In genomic region chr6:31639460-31639859, GRCm38 (mm10) we compare ENCODE assay signal across 9 mouse cellular contexts.
DNase-seq lines count a peak whose midpoint lies in the region; ATAC-seq and TF ChIP-seq lines count a peak whose summit lies in the region.
"Had no signal": no experiment of that assay in that cellular context is flagged by ENCODE, and none has a peak within 500 bp of the region (broad histone marks: within the 10 kb centered on the region; RNA-seq: fewer than 3 reads in every experiment).

No protein-coding gene starts in this region.

- peak; percentile 37 for DNase-seq in G1E (ENCODE audit: low spot score)
- DNase-seq in forebrain, embryonic 11.5 days (ENCODE audit: low spot score) = peak; percentile 86
- peak; percentile 52 for DNase-seq in heart, postnatal 25 days (ENCODE audit: low spot score)
- DNase-seq in layer of hippocampus, adult 9-10 months (ENCODE audit: low spot score) = peak; percentile 55
- DNase-seq in retina, embryonic 14.5 days (ENCODE audit: low spot score) = peak; percentile 82

- no peak for ATAC-seq in G1E (ENCODE audit: extremely low read depth, insufficient number of reproducible peaks, low FRiP score, poor library complexity, severe bottlenecking)
- ATAC-seq in forebrain, embryonic 11.5 days (replicated peaks; ENCODE audit: low FRiP score) = peak; percentile 46; the same call in 1 of the 2 replicates
- ATAC-seq in lung, embryonic 16.5 days (ENCODE audit: low read depth) = peak; percentile 20; the same call in 1 of the 2 replicates
- no peak for ATAC-seq in erythroid progenitor cell, adult 5-6 weeks (replicated peaks; ENCODE audit: low FRiP score, poor library complexity, severe bottlenecking)

- 36% methylated on average over 2 of the region's 2 CpGs for WGBS in bone marrow, adult 2 months
- WGBS in forebrain, embryonic 11.5 days = 8% methylated on average over 2 of the region's 2 CpGs
- WGBS in lung, embryonic 16.5 days = 9% methylated on average over 2 of the region's 2 CpGs

- intact Hi-C loops in heart, postnatal 25 days (cut with DNase I) = loop anchor here (1.0 to 5.0 kb wide), 3 partner anchors 47 to 111 kb away; partner anchors contain the start of gene Podxl

- no peak for TF ChIP-seq POLR2A in bone marrow, adult 2 months (IDR thresholded peaks at IDR 0.05; ENCODE audit: borderline replicate concordance, control insufficient read depth, low read depth, low read length)

- no peak overlapping the region for H3K9ac ChIP-seq in forebrain, embryonic 11.5 days (ENCODE audit: low read length)
- no peak overlapping the region for H3K9ac ChIP-seq in lung, embryonic 16.5 days (ENCODE audit: low read length)
- H3K9ac ChIP-seq: heart, embryonic 15.5 days had no signal

- no peaks in the 10 kb centered on the region for H3K36me3 ChIP-seq in G1E (replicated peaks)
- no peaks in the 10 kb centered on the region for H3K36me3 ChIP-seq in forebrain, embryonic 11.5 days (ENCODE audit: control insufficient read depth, insufficient read depth, low read length)
- no peaks in the 10 kb centered on the region for H3K36me3 ChIP-seq in lung, embryonic 16.5 days (ENCODE audit: control insufficient read depth, insufficient read depth, low read length)
- H3K36me3 ChIP-seq: heart, embryonic 15.5 days had no signal

- no peak overlapping the region for H3K4me2 ChIP-seq in forebrain, embryonic 11.5 days (ENCODE audit: low read depth, low read length, severe bottlenecking)
- H3K4me2 ChIP-seq in lung, embryonic 16.5 days (ENCODE audit: low read depth, low read length) = no peak overlapping the region
- H3K4me2 ChIP-seq: heart, embryonic 15.5 days had no signal

- TF ChIP-seq CTCF in G1E (IDR thresholded peaks at IDR 0.05; ENCODE audit: low read depth, low read length) = peak; percentile 63
- TF ChIP-seq CTCF in bone marrow, adult 2 months (IDR thresholded peaks at IDR 0.05; ENCODE audit: control insufficient read depth, insufficient read depth, low read length) = peak; percentile 64

- H3K9me3 ChIP-seq in G1E (replicated peaks) = no peaks in the 10 kb centered on the region; the same call in 1 of the 2 replicates
- H3K9me3 ChIP-seq in forebrain, embryonic 11.5 days (ENCODE audit: control insufficient read depth, low read length) = no peaks in the 10 kb centered on the region
- H3K9me3 ChIP-seq in lung, embryonic 16.5 days (ENCODE audit: control insufficient read depth, low read length) = no peaks in the 10 kb centered on the region
- H3K9me3 ChIP-seq: heart, embryonic 15.5 days had no signal

- H3K4me3 ChIP-seq in G1E (ENCODE audit: low read depth, low read length) = no peak overlapping the region; the same call in 1 of the 2 replicates
- H3K4me3 ChIP-seq in bone marrow, adult 2 months (replicated peaks; ENCODE audit: control insufficient read depth, low read depth, low read length) = no peak overlapping the region
- H3K4me3 ChIP-seq in forebrain, embryonic 11.5 days (ENCODE audit: low read depth, low read length) = no peak overlapping the region
- no peak overlapping the region for H3K4me3 ChIP-seq in lung, embryonic 16.5 days (ENCODE audit: low read length)
- H3K4me3 ChIP-seq: heart, embryonic 15.5 days had no signal

- no peaks in the 10 kb centered on the region; the same call in 1 of the 2 replicates for H3K27me3 ChIP-seq in G1E (ENCODE audit: insufficient read depth, low read length)
- no peaks in the 10 kb centered on the region; the same call in 1 of the 2 replicates for H3K27me3 ChIP-seq in forebrain, embryonic 11.5 days (ENCODE audit: control insufficient read depth, insufficient read depth, low read length)
- H3K27me3 ChIP-seq in lung, embryonic 16.5 days (ENCODE audit: control insufficient read depth, insufficient read depth, low read depth, low read length) = no peaks in the 10 kb centered on the region
- H3K27me3 ChIP-seq: heart, embryonic 15.5 days had no signal

- H3K27ac ChIP-seq in bone marrow, adult 2 months (ENCODE audit: control insufficient read depth, insufficient read depth, low read depth, low read length, poor library complexity) = no peak overlapping the region
- H3K27ac ChIP-seq in forebrain, embryonic 11.5 days (ENCODE audit: low read depth, low read length) = no peak overlapping the region
- H3K27ac ChIP-seq in lung, embryonic 16.5 days (ENCODE audit: low read length) = no peak overlapping the region
- H3K27ac ChIP-seq: heart, embryonic 15.5 days had no signal

- peaks cover 67% of the 10 kb centered on the region for H3K4me1 ChIP-seq in G1E (ENCODE audit: insufficient read depth, low read depth, low read length)
- no peaks in the 10 kb centered on the region; the same call in 1 of the 2 replicates for H3K4me1 ChIP-seq in bone marrow, adult 2 months (ENCODE audit: control insufficient read depth, insufficient read depth, low read length)
- H3K4me1 ChIP-seq in forebrain, embryonic 11.5 days (replicated peaks; ENCODE audit: control insufficient read depth, insufficient read depth, low read length) = peaks cover 8% of the 10 kb centered on the region; the same call in 1 of the 2 replicates
- H3K4me1 ChIP-seq in lung, embryonic 16.5 days (replicated peaks; ENCODE audit: control insufficient read depth, insufficient read depth, low read length) = peaks cover 16% of the 10 kb centered on the region; the same call in 1 of the 2 replicates

Comparison
In these comparisons a context has a peak if more than half of its experiments do, and no peak if none do; other contexts are left out.
1. ATAC-seq: peak in forebrain, embryonic 11.5 days (single experiment) and lung, embryonic 16.5 days (single experiment); none in G1E (single experiment) and erythroid progenitor cell, adult 5-6 weeks (single experiment).
2. Peak in every context shown above with its lines, with median percentiles within 50 percentile points of each other: DNase-seq.